In genomic region chr14:27975661-27976060, GRCm38 (mm10) we compare ENCODE assay signal across 20 mouse cellular contexts.
DNase-seq lines count a peak whose midpoint lies in the region; TF ChIP-seq lines count a peak whose summit lies in the region.
"Had no signal": no experiment of that assay in that cellular context is flagged by ENCODE, and none has a peak within 500 bp of the region (broad histone marks: within the 10 kb centered on the region; RNA-seq: fewer than 3 reads in every experiment).

No protein-coding gene starts in this region.

- peak overlapping the region; percentile 50 for H3K27ac ChIP-seq in left cerebral cortex, adult 2 months
- H3K27ac ChIP-seq in kidney, adult 2 months (ENCODE audit: insufficient read depth, low read depth, low read length) = no peak overlapping the region
- H3K27ac ChIP-seq: embryonic facial prominence, embryonic 15.5 days; heart, adult 2 months; heart, embryonic 15.5 days; hindbrain, embryonic 15.5 days; kidney, embryonic 15.5 days; liver, embryonic 14.5 days; macrophage; midbrain, embryonic 10.5 days had no signal

- TF ChIP-seq POLR2A in kidney, adult 2 months (IDR thresholded peaks at IDR 0.05; ENCODE audit: low read depth, low read length) = no peak

- H3K27me3 ChIP-seq in kidney, adult 2 months (replicated peaks; ENCODE audit: control insufficient read depth, insufficient read depth, low read length) = no peaks in the 10 kb centered on the region
- H3K27me3 ChIP-seq: embryonic facial prominence, embryonic 15.5 days; heart, embryonic 15.5 days; hindbrain, embryonic 15.5 days; kidney, embryonic 15.5 days had no signal

- no peaks in the 10 kb centered on the region; the same call in 1 of the 2 replicates for H3K4me1 ChIP-seq in kidney, adult 2 months (ENCODE audit: control insufficient read depth, insufficient read depth, low read length)
- H3K4me1 ChIP-seq: embryonic facial prominence, embryonic 15.5 days; heart, embryonic 15.5 days; hindbrain, embryonic 15.5 days; kidney, embryonic 15.5 days; midbrain, embryonic 10.5 days had no signal

- H3K36me3 ChIP-seq in kidney, adult 2 months (ENCODE audit: control insufficient read depth, insufficient read depth, low read length) = no peaks in the 10 kb centered on the region
- H3K36me3 ChIP-seq: embryonic facial prominence, embryonic 15.5 days; heart, embryonic 15.5 days; hindbrain, embryonic 15.5 days; kidney, embryonic 15.5 days; midbrain, embryonic 10.5 days had no signal

- no peak for TF ChIP-seq CTCF in left cerebral cortex, adult 2 months (IDR thresholded peaks at IDR 0.05)
- no peak for TF ChIP-seq CTCF in kidney, adult 2 months (conservative IDR thresholded peaks at IDR 0.05; ENCODE audit: insufficient read depth, insufficient read length, low read depth, low read length)

- WGBS in kidney, adult 2 months = 70% methylated on average over 1 of the region's 1 CpGs

- DNase-seq in left cerebral cortex, adult 18-20 months (ENCODE audit: low spot score in 2 of 2) = peak; percentile 74 to 84
- no peak for DNase-seq in left cerebral cortex, postnatal 10 days (ENCODE audit: extremely low spot score in 1 of 2, low spot score in 2 of 2)
- DNase-seq in frontal cortex, postnatal 36 days (ENCODE audit: low spot score in 2 of 2) = peak; percentile 71 to 79
- DNase-seq in left cerebral cortex, adult 2 months (ENCODE audit: extremely low spot score in 1 of 2, low spot score in 2 of 2) = peak; percentile 57 to 64
- DNase-seq in telencephalon, adult 2 months (ENCODE audit: low read depth, low spot score) = peak; percentile 92
- no peak for DNase-seq in kidney, adult 2 months
- no peak for DNase-seq in testis, postnatal 14 days (ENCODE audit: low spot score)
- DNase-seq: adrenal gland, adult 8-10 months; cerebellum, adult 9-11 months; gastrocnemius, postnatal 14 days; heart, adult 2 months; heart, postnatal 4 days; kidney, postnatal 4 days had no signal

- intact Hi-C loops in left cerebral cortex, postnatal 10 days (cut with DNase I) = no loop called here
- intact Hi-C loops in left cerebral cortex, adult 2 months (cut with DNase I) = loop anchor here (1.0 kb wide), 2 partner anchors 115 to 123 kb away; no protein-coding TSS in a partner anchor

- H3K4me3 ChIP-seq in left cerebral cortex, adult 2 months = no peak overlapping the region
- H3K4me3 ChIP-seq in kidney, adult 2 months (ENCODE audit: insufficient read depth, low read depth, low read length) = no peak overlapping the region
- H3K4me3 ChIP-seq: embryonic facial prominence, embryonic 15.5 days; heart, adult 2 months; heart, embryonic 15.5 days; hindbrain, embryonic 15.5 days; kidney, embryonic 15.5 days; midbrain, embryonic 10.5 days had no signal

Comparison
In these comparisons a context has a peak if more than half of its experiments do, and no peak if none do; other contexts are left out.
1. DNase-seq: peak in left cerebral cortex, adult 18-20 months (2 of 2), frontal cortex, postnatal 36 days (2 of 2), left cerebral cortex, adult 2 months (2 of 2) and telencephalon, adult 2 months (single experiment); none in left cerebral cortex, postnatal 10 days (0 of 2), kidney, adult 2 months (single experiment) and testis, postnatal 14 days (single experiment).